Mouse (Mus musculus): ENCODE measurements at regions not wholly inside any gene's neighbourhood (a gene's known extent, or its start where the extent isn't known, plus 50 kb on each side); places are given as distances from the start of the nearest gene placed in this dataset.

DNA sequence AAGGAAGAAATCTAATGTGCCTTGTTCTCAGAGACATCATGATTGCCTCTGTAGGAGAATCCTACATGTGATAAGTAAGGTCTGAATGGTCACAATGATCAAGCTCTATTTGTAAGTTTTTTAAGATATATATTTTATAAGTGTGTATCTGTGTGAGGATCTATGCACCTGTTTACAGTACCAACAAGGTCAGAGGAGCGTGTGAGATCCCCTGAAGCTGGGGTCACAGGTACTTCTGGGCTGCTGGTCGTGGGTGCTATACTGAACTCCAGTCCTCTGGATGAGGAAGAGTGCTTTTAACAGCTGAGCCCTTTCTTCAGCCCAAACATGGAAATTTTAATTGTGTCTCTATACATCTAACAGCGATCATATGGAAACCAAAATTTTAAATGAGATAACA lies 181.1 kb upstream of the Topaz1 start:
- no peak for TF ChIP-seq POLR2A (IDR thresholded peaks at IDR 0.05; ENCODE audit: low read depth, low read length)
- TF ChIP-seq CTCF (IDR thresholded peaks at IDR 0.05; ENCODE audit: extremely low read depth, insufficient read length, insufficient replicate concordance, low read depth, low read length), result no peak

All from small intestine, adult 2 months (tissue).